Mouse (Mus musculus) ES-E14 (cell line): ENCODE data around the gene Sox1.

Experiments used
- CHD2 ChIP-seq: IDR thresholded peaks from 2 replicates; pipeline ENCODE4 v1.6.1; 2014; ENCODE audit warnings: mild to moderate bottlenecking, low read depth, low read length, inconsistent platforms
- HCFC1 ChIP-seq: IDR thresholded peaks from 2 replicates; pipeline ENCODE4 v1.6.1; 2012; ENCODE audit warnings: low read length, inconsistent platforms, borderline replicate concordance; ENCODE audit not compliant: insufficient read depth
- MAFK ChIP-seq: IDR thresholded peaks from 2 replicates; pipeline ENCODE4 v1.6.1; 2014; ENCODE audit warnings: mild to moderate bottlenecking, low read depth, low read length, inconsistent platforms; ENCODE audit not compliant: insufficient read depth
- ZC3H11A ChIP-seq: IDR thresholded peaks from 2 replicates; pipeline ENCODE4 v1.6.1; 2012; ENCODE audit warnings: low read depth, mild to moderate bottlenecking, inconsistent platforms, low read length, borderline replicate concordance

DNA sequence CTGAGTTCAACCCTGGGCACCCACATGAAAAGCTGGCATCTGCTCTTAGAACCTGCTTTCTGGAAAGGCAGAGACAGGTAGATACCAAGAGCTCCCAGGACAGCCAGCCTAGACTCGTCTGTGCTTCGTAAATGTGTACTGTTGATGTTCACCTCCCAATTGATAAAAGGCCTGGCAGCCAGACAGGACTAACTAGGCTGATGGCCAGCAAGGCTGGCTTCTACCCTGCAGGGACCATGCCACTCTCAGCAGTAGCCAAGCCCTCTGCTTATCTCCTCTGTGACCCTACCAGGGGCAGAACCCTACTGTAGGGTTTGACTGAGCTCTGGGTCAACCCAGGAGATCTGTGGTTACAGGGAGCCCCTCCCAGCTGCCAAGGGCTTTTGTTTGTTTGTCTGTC lies 45.5 kb upstream of the Sox1 start:
- TF ChIP-seq HCFC1 (no peak), CHD2 (no peak), MAFK (no peak), ZC3H11A (no peak)
